Mouse (Mus musculus): ENCODE results near the gene Cd300lg.

- TF ChIP-seq POLR2A (IDR thresholded peaks at IDR 0.05; ENCODE audit: borderline replicate concordance, low read depth, low read length) (no peak), CTCF (IDR thresholded peaks at IDR 0.05; ENCODE audit: low read depth, low read length) (no peak)
Measured at GRCm38 (mm10) chr11:102101219-102101618, 59.9 kb downstream of the Cd300lg start, which contains the start of gene Ppy.
